Mouse (Mus musculus) limb, embryonic 14.5 days (tissue): ENCODE measurements at regions not wholly inside any gene's neighbourhood (a gene's known extent, or its start where the extent isn't known, plus 50 kb on each side); places are given as distances from the start of the nearest gene placed in this dataset.

Source experiments
- ATAC-seq: fragments of 200-750 bp; cut with Nextera tagmentation; 2 replicates; pipeline ENCODE4 v1.8.0; 2017; ENCODE audit warnings: low read depth, moderate number of reproducible peaks, moderate TSS enrichment; ENCODE audit not compliant: low FRiP score
- DNase-seq: peaks from one replicate; pipeline ENCODE4 v3.0.0-alpha.2; 2015; ENCODE audit warnings: low spot score
- H3K27ac ChIP-seq: fragments of 300-500 bp; sonication (generic); replicated peaks from 2 replicates; pipeline ENCODE4 v1.5.1; 2014; ENCODE audit warnings: low read depth, mild to moderate bottlenecking, low read length, moderate library complexity, mixed read lengths
- H3K27me3 ChIP-seq: fragments of 300-500 bp; sonication (generic); 2 replicates; pipeline ENCODE4 v1.6.1; 2014; ENCODE audit warnings: low read length, mixed read lengths; ENCODE audit not compliant: control insufficient read depth, insufficient read depth
- H3K36me3 ChIP-seq: fragments of 300-500 bp; sonication (generic); 2 replicates; pipeline ENCODE4 v1.6.1; 2014; ENCODE audit warnings: mild to moderate bottlenecking, low read length, moderate library complexity, mixed read lengths; ENCODE audit not compliant: control insufficient read depth, insufficient read depth
- H3K4me1 ChIP-seq: fragments of 300-500 bp; sonication (generic); 2 replicates; pipeline ENCODE4 v1.6.1; 2014; ENCODE audit warnings: antibody characterized with exemption, low read length, mixed read lengths; ENCODE audit not compliant: control insufficient read depth, insufficient read depth
- H3K4me2 ChIP-seq: fragments of 300-500 bp; sonication (generic); replicated peaks from 2 replicates; pipeline ENCODE4 v1.6.1; 2014; ENCODE audit warnings: low read depth, mild to moderate bottlenecking, low read length, moderate library complexity; ENCODE audit not compliant: severe bottlenecking
- H3K4me3 ChIP-seq: fragments of 300-500 bp; sonication (generic); replicated peaks from 2 replicates; pipeline ENCODE4 v1.5.1; 2014; ENCODE audit warnings: low read length
- H3K9ac ChIP-seq: fragments of 300-500 bp; sonication (generic); 2 replicates; pipeline ENCODE4 v1.6.1; 2014; ENCODE audit warnings: mild to moderate bottlenecking, low read depth, low read length, moderate library complexity; ENCODE audit not compliant: severe bottlenecking
- H3K9me3 ChIP-seq: fragments of 300-500 bp; sonication (generic); 2 replicates; pipeline ENCODE4 v1.6.1; 2016; ENCODE audit warnings: low read length; ENCODE audit not compliant: control insufficient read depth
- POLR2A ChIP-seq: fragments of 200-500 bp; IDR thresholded peaks from 2 replicates; pipeline ENCODE4 v1.8.0; 2012; ENCODE audit warnings: inconsistent platforms, mild to moderate bottlenecking, moderate library complexity, borderline replicate concordance; ENCODE audit not compliant: insufficient read depth, insufficient read length; ENCODE audit errors: extremely low read depth
- WGBS: fragments of 180-500 bp; shearing (Covaris S2); extraction: QIAGEN DNeasy Blood & Tissue Kit; methylation state at CpG from one replicate; pipeline ENCODE4 v1.1.7; 2014; 5-methylcytosine and 5-hydroxymethylcytosine counted together

DNA sequence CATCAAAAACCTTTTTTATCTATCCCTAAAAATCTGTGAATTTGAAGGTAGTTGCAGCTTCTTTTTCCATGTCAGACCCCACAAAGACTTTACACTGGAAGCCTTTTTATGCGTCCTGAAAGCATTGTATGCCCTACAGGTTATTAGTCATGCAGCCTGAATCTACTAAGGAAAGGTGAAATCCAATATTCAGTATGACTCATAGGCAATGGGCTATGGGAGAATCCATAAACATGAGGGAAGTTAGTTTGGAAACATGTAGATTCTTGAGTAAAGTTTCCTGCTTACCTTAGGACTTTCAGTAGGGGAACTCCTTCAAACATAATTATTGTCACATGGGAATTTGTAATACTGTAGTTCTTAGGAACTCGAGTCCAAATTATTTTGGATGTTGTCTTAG lies 173.0 kb upstream of the Tnc start:
- WGBS = 74% methylated on average over 2 of the region's 2 CpGs

DNA sequence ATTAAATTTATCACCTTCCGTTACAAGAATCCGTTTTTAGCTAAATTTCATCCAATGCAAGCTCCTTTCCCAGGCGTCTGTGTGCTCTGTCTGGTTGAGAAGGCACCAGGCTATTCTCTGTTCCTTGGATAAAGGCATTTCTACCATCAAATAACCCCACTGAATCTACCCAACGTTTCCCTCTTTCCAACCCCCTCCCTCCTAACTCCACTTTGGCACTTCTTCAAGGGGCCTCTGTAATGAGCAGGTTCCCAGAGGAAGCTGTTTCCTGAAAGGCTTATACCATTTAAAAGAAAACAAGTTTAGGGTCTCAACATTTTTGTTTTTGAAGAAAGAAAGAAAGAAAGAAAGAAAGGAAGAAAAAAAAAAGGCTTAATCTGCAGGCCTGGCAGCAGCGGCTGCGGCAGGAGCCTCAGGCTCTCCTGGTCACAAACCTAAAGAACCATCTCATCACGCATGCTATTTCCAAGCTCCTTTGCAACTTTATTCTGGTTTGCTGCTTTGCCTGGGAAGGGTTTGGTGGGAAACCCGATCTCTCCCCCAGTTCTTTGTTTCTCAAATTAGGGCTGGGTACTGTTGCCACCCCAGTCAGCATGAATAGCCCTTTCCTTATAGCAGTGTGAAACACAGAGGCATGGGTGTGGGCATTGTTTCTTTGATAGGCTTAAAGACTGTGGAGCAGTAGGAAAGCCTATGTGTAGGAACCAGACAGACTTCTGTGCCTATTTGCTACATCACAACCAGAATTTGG lies 160.5 kb upstream of the Tnc start:
- Histone ChIP-seq H3K36me3 (no peaks in the 10 kb centered on the region), H3K27me3 (no peaks in the 10 kb centered on the region), H3K4me3 (no peak overlapping the region), H3K9ac (no peak overlapping the region; the same call in 1 of the 2 replicates), H3K9me3 (no peaks in the 10 kb centered on the region), H3K4me1 (0 out of 2 replicates have a peak, but pooled peaks cover 5% of the 10 kb centered on the region), H3K4me2 (no peak overlapping the region), H3K27ac (no peak overlapping the region; the same call in 1 of the 2 replicates)
- WGBS = 31% methylated on average over 8 of the region's 8 CpGs
- no peak for TF ChIP-seq POLR2A
- ATAC-seq (no peak), DNase-seq (no peak)

More for the DNA sequence above, 173.0 kb upstream of the Tnc start:
- Histone ChIP-seq H3K27me3 (no peaks in the 10 kb centered on the region), H3K9me3 (no peaks in the 10 kb centered on the region), H3K9ac (no peak overlapping the region), H3K4me3 (no peak overlapping the region), H3K4me1 (no peaks in the 10 kb centered on the region), H3K4me2 (no peak overlapping the region), H3K27ac (no peak overlapping the region), H3K36me3 (no peaks in the 10 kb centered on the region)
- ATAC-seq (no peak), DNase-seq (no peak)
- no peak for TF ChIP-seq POLR2A

DNA sequence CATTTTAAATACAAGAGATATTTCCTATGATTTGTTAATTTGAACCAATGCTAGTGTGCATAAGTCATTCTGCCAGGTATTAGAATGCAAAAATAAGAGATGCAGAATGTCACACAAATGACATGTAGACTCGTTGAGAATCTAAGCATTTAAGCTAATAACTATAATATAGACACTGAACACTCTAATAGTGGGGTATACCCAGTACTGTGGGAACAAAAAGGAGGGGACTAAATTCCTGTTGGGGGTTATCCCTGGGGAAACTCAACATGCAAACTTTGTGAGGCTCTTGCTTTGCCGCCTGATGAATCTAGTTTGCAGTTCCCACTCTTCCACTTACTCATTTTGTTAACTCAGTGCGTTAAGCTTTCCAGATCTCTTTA lies 154.0 kb upstream of the Tnc start:
- no peak overlapping the region for H3K9ac ChIP-seq
- DNase-seq = no peak
- no peaks in the 10 kb centered on the region for H3K9me3 ChIP-seq
- TF ChIP-seq POLR2A = no peak
- H3K27me3 ChIP-seq = no peaks in the 10 kb centered on the region
- H3K36me3 ChIP-seq = no peaks in the 10 kb centered on the region
- H3K4me1 ChIP-seq = peaks cover 4% of the 10 kb centered on the region; the same call in 1 of the 2 replicates
- H3K27ac ChIP-seq = no peak overlapping the region
- WGBS = 79% methylated on average over 3 of the region's 3 CpGs
- ATAC-seq = no peak
- no peak overlapping the region for H3K4me3 ChIP-seq
- no peak overlapping the region for H3K4me2 ChIP-seq

DNA sequence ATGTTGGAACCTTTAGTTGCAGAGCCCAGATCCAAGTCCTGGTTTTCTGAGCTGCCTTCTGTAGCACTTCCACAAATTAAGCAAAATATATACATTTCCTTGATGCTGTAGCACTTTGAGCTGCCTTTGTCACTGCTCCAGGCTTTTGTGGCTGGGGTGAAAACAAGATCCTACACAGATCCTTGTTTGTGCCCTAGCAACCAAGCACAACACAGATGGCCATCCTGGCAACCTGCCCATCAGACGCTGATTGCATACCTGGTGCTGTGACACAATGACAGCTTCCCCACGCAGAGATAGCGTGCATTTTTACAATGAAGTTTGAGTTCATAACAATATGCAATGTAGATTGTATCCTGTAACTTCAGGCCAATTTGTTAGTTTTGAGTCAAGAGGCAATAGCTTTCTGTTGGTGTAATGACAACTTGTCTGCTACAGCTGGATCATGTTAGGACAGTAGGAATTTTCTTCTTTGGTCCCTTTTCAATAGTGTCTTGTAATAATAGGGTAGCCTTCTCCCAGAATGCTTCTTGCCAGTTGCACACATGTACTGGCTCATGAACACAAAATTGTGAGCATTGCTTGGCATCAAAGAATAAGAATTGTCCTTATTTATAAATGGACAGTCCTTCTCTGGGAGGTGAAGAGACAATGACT lies 153.5 kb upstream of the Tnc start:
- Histone ChIP-seq H3K27me3 (no peaks in the 10 kb centered on the region), H3K36me3 (no peaks in the 10 kb centered on the region), H3K4me3 (no peak overlapping the region), H3K9me3 (no peaks in the 10 kb centered on the region), H3K27ac (no peak overlapping the region), H3K4me1 (peaks cover 4% of the 10 kb centered on the region; the same call in 1 of the 2 replicates), H3K4me2 (no peak overlapping the region), H3K9ac (no peak overlapping the region)
- TF ChIP-seq POLR2A = no peak
- DNase-seq (peak; percentile 40), ATAC-seq (no peak; the same call in 1 of the 2 replicates)
- WGBS = 60% methylated on average over 3 of the region's 3 CpGs

DNA sequence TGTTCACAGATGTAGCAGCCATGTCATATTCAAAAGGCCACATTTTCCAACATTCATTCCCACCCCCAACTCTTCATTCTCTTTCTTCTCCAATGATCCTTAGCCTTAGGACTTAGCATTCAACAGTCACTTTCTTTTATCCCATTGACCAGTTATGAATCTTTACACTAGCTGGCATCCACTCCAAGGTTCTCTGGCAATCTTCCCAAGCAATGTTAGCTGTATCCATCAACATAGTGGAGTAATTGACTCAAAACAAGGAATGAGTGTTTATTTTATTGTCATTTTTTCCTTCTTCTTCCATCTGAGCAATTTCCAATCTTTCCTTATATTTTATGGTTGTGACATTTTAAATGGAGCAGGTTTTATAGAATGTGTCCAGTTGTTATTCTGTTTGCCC lies 138.2 kb upstream of the Tnc start:
- Histone ChIP-seq H3K4me3 (no peak overlapping the region), H3K9ac (no peak overlapping the region), H3K4me1 (no peaks in the 10 kb centered on the region), H3K4me2 (no peak overlapping the region), H3K27me3 (no peaks in the 10 kb centered on the region), H3K36me3 (no peaks in the 10 kb centered on the region), H3K9me3 (no peaks in the 10 kb centered on the region), H3K27ac (no peak overlapping the region)
- ATAC-seq (no peak), DNase-seq (no peak)
- no peak for TF ChIP-seq POLR2A
